Mouse (Mus musculus) bone marrow, adult 2 months (tissue): ENCODE results near the gene Camta1.

ENCODE experiments used
- CTCF ChIP-seq: fragments of 200-500 bp; IDR thresholded peaks from 2 replicates; pipeline ENCODE4 v1.5.1; 2011; ENCODE audit warnings: low read length, control low read depth; ENCODE audit not compliant: control insufficient read depth, insufficient read depth
- POLR2A ChIP-seq: fragments of 200-500 bp; IDR thresholded peaks from 2 replicates; pipeline ENCODE4 v1.6.1; 2011; ENCODE audit warnings: low read depth, mild to moderate bottlenecking, control low read depth, low read length, borderline replicate concordance; ENCODE audit not compliant: control insufficient read depth

- TF ChIP-seq POLR2A (no peak), CTCF (no peak)
These were observed 328.2 kb downstream of the Camta1 start for GRCm38 (mm10) chr4:151533451-151533850.
